Mouse (Mus musculus): Measurements from ENCODE around the gene Ano6.

- TF ChIP-seq POLR2A (IDR thresholded peaks at IDR 0.05; ENCODE audit: borderline replicate concordance, insufficient read depth, low read length) (no peak), CTCF (IDR thresholded peaks at IDR 0.05; ENCODE audit: borderline replicate concordance, insufficient read depth, low read depth, low read length) (no peak)
These were observed 183.5 kb downstream of the Ano6 start for GRCm38 (mm10) chr15:95974021-95974597.

Measured in cerebellum, adult 2 months (tissue).